Mouse (Mus musculus) mouse embryonic stem cell (cell line): Measurements from ENCODE around the gene Podn.

ENCODE experiments used
- in situ Hi-C, 2 experiments: fragments of 300-500 bp; cut with MboI; formaldehyde crosslinking; loops; 1 replicate in 1 of 2; 3 replicates in 1 of 2; pipeline ENCODE4 v1.14.3; 2019 to 2020; ENCODE audit warnings: low sequenced_read_pairs in 2 of 2, low pct_unique_long_range_greater_than_20kb in 1 of 2, mixed read lengths in 1 of 2; ENCODE audit not compliant: unreplicated experiment in 1 of 2

The Podn gene

DNA sequence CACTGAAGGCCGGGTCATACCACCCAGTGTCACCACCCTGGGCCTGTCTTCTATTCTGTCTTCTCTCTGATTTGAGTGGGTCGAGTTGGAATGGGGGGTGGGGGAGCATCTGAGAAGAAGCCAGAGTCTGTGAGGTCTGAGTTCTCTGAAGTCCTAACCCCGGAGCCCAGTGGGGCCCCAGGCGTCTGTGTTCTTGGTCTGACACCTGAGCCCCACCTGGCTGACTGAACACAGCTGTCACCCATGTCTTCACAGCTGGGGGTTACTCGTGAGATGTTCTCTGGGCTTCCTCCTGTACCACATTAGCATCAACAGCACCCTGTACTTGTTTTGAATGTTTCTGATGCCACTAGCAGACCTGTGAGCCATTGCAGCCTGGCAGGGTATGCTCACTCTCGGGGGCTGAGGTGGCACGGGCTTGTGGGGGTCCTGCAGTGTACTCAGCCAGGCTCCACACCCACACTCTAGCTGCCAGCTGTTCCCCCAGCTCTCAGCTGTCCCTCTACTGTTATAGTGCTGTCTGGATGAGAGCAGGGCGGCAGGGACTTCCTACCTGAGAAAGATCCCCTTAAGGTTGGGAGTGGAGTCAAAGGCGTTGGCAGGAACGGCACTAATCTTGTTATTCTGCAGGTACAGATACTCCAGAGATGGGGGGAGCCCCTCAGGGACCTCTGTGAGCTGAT lies 77.9 kb downstream of the Podn start:
- in situ Hi-C loops = no loop called here

DNA sequence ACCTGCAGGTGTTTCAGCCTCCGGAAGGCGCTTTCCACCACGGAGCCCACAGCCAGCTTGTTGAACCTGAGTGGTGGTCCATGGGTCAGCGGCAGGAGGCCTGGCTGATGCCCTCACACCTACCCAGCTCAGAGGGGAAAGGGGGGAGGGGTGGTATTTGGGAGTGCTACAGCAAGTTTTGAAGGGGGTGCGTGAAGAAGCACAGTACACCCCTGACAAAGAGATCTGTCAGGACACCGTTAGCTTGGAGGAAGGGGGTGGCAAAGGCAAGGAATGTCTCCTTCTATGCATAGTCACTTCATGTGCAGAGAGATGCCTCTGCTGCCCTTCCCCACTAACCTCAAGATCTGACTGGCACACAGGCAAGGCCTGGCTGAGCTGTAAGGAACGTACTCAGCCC lies 78.4 kb downstream of the Podn start:
- in situ Hi-C loops = no loop called here

DNA sequence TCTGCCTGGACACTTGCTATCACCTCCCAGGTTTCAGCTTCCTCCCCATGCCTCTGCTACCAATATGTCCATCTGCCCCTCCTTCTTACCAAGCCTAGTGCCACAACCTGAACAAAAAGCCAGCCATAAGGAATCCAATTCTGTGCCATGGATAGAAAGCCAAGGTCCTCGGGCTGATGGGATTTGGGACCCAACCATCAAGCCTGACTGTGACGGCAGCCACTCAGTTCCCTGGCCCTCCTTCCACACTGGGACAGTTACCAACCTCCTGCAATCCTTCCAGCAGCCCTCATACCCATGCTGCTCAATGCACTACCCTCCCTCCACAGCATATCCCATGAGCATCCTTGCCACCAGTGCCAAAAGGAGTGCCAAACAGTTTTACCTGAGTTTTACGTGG lies 79.9 kb downstream of the Podn start:
- in situ Hi-C loops = no loop called here

DNA sequence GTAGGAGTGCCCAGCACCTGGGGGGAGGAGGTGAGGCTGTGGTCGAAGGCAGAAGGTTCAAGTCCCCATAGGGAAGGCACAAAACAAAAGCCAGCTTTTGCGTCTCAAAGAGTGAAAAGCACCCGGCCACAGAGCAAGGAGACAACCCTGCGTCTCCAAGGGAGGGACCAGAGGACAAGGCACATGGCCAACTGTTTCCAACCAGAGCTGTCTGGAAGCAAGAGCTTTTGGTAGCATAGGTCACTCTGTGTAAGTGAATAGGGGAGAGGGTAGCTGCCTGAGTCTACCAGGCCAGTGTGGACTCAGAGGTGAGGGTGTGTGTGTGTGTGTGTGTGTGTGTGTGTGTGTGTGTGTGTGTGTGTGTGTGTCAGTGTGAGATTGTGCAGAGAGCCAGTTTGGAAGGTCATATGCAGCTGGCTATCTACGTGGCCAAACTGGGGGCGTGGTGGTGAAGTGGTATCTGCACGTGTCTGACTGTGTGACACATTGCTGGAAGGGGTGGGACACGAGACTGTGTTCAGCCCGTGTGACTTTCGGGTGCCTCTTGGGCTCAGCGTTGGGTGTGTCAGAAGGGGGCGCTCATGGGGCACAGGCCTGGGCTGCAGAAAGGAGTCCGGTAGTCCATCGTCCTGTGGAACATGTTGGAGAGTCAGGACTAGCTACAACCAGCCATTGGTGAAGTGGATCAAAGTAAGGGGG lies 81.0 kb downstream of the Podn start:
- in situ Hi-C loops = no loop called here

DNA sequence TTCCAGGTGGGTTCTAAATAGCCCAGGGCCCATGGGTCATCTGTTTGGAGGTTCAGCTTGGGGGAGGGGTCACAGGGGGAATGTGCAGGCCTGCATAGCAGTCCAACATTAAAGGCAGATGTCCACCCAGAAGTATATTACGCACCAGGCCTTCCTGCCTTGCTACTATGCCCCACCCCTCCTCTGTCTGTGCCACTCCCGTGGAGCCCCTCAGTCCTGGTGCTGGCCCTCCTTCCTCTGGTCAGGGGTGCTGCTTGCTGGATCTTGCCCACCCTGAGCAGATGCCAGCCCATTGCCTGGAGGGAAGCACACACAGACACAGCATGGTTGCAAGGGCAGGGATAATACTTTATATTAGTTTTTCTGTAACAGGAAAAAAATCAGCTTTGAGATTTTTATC lies 81.8 kb downstream of the Podn start:
- in situ Hi-C loops = no loop called here

DNA sequence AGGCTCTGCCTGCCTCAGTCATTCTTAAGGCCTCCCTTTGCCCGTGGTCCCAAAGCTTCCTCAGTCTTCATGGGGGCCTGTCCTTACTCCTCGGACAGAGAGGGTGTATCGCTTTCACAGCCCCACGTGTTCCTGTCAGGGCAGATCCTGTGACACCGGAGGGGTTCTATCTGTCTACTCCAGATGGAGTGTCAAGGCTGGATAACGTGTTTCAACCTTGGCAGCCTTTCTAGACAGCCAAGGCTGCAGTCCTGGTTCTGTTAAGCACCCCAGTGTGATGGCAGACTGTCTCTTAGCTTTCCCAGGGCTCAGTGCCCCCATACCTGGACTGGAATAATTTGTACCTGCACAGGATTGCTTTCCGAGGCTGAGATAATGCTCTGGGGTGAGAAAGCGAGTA lies 87.7 kb downstream of the Podn start:
- in situ Hi-C loops = no loop called here

DNA sequence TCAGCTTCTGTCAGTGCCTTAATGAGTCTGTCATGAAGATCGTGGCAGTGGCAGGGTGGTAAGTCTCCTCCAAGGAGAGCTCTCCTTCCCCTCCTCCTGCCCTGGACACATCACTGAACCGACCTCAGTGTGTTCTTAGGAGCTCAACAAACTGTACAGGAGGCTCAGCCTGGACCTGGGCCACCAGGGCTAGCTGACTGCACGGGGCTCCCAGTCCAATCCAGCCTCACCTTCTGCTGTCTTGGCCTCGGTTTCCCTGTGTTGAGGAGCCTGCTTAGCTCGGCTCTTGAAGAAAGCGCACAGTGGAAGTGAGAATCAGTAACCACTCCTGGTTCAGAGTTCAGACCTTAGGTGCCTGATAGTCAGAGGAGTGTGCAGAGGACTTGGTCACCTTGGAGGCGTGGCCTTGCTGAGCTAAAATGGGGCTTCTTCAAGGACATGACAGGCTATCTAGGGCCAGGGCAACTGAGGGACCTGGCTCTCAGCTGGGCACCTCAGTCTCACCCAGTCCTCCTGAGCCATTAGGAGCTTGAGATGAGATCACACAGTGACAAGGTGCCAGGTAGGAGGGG lies 88.6 kb downstream of the Podn start:
- in situ Hi-C loops = no loop called here

DNA sequence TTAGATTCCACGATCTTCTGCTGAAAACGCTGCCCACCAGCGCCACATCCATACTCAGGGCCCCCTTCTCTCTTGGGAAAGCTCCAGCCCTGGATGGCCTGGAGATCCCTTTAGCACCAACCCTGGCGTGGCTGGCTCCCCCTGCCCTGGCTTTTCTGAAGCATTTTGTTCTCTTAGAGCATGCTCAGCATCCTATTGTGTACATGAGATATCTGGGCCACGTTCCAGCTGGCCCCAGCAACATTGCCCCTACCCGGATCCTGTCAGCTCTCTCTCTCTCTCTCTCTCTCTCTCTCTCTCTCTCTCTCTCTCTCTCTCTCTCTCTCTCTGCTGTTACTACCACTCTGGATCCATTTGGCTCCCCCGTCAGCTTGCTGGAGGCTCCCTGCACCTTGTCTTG lies 90.9 kb downstream of the Podn start:
- in situ Hi-C loops = no loop called here

DNA sequence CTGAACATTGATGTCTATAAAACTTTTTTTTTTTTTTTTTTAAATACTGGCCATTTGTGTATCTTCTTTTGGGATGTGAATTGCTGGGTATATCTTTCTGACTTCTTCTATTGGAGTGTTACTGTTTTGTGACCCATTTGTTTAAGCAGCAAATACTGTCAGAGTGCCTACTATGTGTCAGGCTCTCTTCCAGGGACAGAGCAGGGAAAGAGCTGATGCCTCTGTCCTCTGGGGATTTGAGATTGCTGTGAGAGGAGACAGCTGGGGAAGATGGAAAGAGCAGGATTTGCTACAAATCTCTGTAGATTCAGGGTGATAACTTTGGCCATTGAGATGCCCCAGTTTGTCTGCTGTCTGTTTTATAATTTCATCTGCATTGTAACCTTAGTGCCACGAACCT lies 96.9 kb downstream of the Podn start:
- in situ Hi-C loops = no loop called here

DNA sequence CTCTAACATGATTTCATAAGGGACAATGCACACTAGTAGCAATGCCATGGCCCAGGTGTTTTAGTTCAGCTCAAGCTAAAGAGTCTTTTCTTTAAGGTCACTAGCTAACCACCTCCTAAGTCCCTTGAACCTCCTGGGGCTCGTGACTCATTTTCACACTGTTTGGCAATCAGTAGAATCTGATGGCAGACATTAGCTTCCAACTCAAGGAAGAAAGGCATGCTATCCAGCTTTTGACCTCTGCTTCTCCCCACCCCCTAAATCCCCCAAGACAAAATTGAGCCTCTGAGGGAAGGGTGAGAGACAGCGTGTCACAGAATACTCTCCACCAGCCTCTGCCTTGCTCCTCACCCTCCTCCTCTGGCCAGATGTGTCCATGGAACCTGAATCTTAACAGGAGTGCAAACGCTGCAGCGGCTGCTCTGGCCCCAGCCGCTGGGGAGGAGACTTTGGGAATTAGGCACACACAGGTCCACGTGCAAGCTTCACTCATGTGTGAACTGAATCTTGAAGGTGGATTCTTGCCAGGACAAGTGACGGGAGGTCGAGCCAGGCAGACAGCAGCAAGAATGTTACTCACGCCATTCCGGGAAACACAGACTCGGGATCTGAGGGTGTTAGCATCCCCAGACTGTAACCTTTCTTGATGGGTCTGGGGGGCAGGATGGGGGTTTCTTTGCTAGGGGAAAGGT lies 97.5 kb downstream of the Podn start:
- in situ Hi-C loops = no loop called here

DNA sequence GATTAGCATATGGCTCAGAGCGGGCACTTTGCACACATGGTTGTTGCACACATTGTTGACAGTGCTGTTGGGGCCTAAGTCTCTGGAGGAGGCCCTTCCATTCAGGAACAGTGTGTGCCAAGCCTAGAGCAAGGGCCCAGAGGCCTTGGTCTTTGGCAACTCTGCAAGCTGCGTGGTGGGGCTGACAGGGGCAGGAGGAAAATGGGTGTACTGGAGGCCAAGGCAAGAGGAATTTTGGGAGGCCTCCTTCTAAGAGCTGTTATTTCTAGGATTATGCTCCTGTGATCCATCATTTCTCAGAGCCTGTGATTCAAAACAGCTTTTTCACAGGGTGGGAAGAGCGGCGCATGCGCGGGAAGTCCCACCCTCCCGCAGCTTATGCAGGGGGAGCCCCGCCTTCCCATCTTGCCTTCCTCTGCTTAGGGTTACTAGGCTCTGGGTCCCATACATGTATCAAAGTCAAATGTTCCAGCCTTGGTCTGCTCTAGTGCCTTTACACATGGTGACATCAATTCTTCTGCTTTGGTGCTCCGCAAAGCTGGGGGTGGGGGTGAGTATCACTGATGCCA lies 99.7 kb downstream of the Podn start:
- in situ Hi-C loops = no loop called here

DNA sequence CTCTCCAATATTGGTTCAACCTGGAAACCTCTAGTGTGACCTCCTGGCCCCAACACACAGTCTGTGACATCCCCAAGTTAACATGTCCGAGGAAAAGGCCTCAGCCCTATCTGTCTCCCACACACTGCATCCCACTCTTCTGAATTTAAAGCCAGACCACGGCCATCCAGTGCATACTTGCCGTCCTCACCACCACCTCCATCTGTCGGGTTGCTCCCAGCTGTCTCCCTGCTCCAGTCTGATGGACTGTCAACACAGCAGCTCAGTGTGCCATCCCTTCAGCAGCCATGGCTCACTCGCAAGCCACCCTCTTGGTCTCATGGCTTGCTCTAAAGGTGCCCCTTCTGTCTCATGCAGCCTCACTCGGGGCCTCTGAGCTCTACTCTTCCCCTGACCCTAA lies 100.5 kb downstream of the Podn start:
- in situ Hi-C loops = no loop called here

DNA sequence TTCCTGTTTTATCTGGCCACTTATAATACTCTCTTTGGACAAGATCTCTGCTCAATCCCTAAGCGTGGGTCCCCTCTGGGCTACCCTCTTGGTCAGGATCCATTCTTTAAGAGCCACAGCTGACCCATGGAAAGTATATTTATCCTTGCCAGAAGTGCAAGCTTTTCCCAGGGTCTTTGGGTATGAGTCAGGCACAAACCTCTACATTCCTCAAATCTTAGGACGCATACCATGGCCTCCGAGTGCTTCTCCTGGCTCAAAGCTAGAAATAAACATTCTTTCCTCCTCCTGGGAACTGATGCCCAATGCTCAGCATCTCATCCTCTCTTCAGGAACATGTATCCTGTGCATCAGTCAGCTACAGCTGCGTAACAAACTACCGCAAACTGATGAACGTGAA lies 101.2 kb downstream of the Podn start:
- in situ Hi-C loops = no loop called here

DNA sequence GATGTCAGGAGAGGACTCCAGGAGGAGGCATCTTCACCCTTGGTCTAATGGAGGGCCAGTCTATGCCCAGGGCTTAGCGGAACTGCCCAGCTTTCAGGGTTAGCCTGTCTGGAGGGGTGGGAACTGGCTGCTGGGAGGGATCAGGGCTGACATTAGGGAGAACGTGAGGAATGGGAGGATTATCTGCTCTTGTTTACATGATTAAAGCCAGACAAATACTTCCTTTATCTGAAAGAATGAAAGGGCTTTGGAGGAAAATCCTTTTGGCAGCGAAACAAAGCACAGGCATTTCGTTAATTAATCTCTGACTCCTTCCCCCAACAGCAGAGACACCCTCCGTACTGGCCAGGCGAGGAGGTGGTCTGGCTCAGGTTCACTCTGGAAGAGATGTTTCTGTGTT lies 104.4 kb downstream of the Podn start:
- in situ Hi-C loops = no loop called here

DNA sequence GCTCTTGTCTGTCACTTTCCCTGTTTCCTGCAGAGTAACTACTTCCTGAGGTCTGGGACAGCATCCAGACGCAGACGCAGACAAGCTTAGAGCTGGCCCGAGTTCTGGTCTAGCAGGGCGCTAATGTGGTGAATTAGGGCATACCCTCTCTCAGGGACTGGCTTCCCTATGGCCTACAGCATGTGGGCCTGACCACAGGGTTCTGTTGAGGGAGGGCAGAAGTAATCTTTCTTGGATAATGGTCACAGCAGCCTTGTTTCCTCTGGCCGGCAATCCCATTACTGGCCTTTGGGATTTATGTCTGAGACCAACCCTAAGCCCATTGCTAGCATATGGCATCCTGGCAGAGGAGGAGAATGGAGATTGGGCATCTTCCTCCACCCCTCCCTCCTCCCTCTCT lies 105.4 kb downstream of the Podn start:
- in situ Hi-C loops = no loop called here

DNA sequence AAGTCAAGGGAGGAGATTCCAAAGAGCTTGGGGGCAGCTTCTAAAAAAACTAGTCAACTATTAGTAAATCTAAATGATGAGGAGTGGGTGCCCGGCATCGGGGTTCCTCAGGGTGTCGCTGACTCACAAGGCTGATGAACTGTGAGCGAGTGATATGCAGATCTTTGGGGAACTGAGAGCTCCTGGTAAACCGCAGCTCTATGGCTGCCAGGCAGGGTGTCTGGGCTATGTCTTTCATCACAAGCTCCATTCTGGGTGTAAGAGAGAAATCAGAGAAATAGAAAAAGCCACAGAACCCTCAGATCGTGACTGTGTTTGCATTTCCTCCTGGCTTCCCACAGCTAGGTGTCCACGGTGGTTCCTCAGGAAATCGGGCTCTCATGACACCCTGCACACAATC lies 107.3 kb downstream of the Podn start:
- in situ Hi-C loops = no loop called here

DNA sequence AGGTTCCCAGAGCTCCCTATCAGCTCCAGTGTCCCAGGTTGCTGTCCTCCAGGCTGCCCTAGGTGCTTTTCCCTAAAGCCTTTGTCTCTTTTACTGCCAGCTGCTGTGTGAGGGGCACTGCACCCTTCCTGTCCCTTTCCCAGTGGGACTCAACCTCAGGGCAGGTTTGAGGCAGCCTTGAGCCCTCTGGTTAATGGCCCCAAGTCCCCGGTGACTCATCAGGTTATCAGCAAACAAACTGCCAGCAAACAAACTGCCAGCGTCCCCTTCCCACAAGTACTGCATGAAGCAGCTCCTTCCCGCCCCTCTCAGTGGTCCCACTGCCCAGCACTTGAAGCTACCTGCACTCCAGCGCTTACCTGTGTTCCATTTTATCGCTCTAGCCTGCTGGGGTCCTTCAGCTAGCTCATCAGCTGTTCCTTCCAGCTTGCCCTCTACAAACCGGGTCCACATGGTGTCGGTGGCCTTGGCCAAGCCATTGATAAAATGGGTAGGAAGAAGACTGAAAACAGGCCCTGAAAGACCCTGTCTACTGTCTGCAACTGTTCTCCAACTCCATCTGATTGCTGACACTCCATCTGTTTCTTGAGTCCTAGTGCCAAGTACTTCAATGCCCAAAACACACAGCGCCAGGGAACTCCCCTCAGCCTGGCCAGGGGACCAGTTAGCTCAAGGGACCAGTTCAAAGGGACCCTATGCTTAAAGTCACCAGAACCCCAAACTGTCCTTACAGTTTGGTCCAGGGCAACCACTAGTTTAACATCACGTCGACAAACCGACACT lies 109.7 kb downstream of the Podn start:
- in situ Hi-C loops = no loop called here

DNA sequence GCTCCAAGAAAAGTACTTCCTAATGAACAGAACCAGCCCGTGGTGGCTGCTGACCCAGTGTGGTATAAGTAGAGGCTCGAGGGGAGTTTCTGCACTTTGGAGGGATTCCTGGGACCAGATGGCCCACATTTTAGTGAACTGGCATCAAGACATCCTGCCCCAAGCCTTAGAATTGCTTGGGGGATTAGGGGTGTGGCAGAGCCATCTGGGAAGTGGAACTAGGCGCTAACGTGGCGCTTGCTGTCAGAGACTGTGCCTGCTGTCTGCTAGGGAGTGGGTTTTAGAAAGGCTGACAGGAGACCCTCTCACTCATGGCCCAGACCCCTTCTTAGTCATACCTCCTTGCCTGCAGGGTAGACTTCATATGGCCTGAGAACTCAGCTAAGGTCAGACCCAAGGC lies 110.4 kb downstream of the Podn start:
- in situ Hi-C loops = no loop called here
